Mouse (Mus musculus) yolk sac, embryonic 10.5 days (tissue): ENCODE data around the gene Camk1d.

ENCODE experiments used
- DNase-seq: peaks from one replicate; pipeline ENCODE4 v3.0.0-alpha.2; 2017; ENCODE audit warnings: low spot score

Camk1d gene

DNA sequence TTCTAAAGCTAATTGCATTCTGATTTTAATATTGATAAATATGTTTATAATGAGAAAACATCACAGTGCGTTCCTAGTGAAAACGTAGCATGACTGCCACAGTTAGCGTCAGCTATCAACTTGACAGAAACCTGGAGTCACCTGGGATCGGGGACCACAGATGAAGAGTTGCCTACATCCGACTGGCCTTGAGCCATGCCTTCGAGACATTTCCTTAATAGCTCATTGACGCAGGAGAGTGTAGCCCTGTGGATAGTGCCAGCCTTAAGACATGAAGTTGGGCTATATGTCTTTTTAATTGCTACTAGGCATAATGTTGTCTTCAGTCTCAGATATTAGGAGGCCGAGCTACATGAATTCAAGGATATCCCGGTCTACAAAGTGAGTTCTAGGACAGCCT is 315.8 kb downstream of the Camk1d start:
- DNase-seq, result no peak

DNA sequence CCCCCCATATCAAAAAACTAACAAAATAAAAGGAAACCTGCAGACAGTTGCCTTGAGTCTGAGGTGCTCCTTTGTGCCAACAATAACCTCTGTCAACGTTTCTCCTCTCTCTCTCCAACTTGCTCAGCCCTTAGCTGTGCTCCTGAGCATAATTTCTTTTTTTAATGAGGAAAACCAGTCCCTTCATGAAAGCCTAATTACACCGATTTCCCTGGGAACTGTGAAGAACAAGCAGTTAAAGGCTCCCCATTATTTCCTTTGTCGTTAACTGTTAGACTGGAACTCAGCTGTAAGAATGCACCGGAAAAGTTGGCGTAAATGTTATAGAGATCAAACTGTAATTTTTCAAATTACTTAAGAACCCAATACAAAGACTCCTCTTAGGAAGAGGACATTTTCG is 316.3 kb downstream of the Camk1d start:
- DNase-seq, result no peak

DNA sequence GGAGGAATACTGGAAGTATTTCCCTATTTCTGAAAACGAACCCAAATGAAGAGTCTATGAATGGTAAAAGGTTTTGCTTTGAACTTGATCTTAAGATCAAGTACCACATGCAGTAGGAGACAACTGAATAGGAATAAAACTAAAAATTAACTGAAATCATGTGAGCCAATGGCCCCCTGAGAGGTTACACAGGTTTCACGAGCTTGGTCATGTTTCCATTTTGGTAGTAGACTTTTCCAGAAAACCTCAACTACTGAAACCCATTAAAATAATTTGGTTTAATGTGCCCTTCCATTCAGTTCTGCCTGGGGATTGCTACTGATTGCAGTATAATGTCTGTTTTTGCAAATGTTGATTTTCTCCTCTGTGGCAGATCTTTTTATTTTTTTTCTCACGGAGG is 316.8 kb downstream of the Camk1d start:
- no peak for DNase-seq

DNA sequence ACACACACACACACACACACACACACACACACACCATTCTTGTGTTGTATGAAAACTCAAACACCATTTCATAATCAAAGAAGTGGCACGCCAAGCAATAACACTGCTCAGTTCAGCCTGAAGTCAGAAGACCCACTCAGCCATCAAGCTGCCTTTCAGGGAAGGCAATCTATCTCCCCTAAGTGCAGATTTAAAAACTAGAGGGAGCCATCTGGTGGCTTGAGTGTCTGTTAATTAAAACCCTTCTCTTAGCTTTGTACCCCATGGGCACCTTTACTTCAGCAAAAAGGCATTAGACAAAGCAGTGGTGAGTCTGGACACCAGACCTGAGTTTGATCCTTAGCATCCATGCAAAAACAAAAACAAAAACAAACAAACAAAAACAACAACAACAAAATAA is 317.9 kb downstream of the Camk1d start:
- DNase-seq, result no peak

DNA sequence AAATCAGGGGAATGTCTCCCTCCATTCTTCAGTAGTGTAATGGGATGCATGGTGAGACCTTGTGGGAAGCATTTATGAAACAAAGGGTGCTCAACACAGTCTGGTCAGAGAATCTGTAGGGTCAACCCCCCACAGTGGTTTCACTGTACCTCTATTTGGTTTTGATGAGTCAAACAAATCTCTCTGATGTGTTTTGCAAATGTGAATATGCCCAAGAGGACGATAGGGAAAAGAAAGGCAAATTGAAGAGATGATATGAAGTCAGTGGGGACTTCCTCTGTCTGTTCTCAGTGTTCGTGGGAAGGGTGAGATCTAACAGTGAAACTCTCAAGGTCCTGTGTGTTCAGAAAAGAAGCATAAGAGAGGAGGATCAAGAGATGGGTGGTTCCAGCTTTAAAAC is 318.4 kb downstream of the Camk1d start:
- DNase-seq, result no peak

DNA sequence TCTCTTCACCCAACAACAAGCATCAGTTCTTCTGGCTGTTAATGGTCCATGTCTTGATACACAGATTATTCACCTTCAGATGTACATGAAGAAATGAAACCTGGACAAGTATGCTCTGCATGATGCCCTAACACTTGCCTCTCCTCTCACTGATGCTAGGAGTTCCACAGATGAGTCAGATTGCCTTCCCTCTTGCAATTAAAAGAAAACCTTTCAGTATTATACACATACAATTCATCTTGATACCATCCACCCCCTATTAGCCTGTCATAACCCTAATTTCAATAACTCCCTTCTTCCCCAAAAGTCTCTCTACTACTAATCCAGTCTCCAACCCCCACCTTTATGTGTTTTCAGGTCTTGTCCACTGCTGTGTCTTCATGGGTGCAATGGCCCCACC is 321.4 kb downstream of the Camk1d start:
- DNase-seq, result no peak

DNA sequence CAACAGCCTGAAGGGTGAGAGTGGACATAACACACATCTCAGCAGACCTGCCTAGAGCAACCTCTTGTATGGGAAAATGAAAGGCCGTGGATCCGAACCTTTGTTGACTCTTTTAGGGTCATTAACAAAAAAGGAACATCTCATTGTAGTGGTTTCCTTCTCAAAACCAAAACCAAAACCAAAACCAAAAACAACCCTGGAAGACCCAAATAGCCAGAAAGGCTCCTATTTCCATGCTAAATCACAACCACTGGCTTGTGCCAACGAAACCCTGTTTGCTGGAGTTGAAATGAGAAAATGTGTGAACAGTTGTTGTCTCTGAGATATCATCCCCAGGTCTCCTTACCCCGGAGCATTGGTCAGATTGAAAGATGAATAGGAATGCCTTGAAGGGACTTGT is 321.8 kb downstream of the Camk1d start:
- no peak for DNase-seq

DNA sequence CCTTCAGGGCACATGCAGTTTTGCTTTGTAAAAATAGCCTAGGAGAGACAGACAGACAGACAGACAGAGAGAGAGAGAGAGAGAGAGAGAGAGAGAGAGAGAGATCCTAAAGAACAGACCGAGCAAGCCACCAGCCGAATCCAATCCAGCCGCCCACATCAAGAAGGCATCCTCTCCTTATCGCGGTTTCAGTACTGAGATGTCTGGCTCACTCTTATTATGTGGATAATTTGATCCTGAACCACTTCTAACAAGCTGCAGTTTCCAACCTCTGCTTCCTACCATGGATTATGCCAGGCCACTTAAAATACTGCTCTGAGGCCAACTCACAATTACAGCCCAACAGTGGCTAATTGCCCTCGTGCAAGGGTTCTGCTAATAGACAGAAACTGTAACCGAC is 325.9 kb downstream of the Camk1d start:
- DNase-seq, result no peak

DNA sequence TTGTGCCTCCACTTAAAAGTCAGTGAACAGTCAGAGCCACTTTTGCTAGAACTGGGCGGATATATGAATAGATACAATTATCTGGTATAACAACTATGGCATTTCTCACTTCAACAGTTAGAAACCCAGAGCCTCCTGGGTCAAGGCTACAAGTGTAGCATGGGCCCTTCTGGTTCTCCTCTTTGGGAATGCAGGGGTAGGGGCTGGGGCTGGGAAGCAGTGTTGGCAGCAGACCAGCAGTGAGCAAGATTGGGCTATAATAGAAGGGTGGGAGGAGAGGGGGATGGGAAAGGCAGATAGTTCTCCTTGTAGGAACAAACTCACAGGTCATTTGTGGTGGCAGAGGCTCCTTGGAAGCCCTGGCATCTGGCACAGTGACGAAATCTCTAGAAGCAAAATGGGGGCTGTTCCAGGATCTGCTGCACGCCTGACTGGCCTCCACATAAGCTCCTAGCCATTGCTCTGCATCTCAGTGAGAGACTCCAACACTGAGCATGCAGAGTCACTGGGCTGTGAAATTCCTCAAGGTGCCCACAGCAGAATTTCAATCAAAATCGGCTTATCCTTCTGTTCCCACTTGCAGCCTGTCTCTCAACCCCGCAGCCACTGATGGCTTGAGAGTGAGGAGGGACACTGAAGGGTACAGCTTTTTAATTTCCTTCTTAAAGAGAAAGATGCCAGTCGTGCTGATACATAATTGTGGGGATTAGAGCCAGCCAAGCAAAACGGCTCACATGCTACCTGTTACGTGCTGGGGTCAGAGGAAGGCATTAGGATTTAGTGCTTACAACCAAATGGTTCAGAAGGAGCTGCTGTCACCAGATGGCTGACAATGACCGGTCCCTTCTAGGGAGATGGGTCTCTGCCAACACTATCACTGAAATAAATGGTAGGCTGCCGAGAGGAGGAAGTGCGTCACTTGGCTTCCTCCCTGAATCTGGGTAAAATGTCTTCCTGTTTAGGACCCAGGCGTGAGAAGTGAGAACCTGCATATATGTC is 332.3 kb downstream of the Camk1d start:
- DNase-seq, result no peak

DNA sequence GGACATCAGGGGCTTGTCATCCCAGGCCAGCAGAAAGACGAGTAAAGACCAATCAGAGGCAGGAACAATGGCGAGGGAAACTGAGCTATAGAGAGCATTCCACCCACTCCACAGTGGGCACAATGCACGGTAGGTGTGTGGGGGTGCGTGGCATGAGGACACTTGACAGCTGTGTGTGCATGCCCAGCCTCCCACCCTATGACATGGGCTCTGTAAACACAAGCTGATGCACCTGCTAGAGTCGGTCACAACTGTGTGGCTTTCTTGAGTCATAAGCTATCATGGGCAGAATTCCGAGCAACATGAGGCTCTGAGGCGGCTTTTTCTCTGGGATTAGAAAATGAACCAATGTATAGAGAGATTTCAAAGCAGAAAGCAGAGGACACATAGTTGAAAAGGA is 333.3 kb downstream of the Camk1d start:
- DNase-seq, result no peak

DNA sequence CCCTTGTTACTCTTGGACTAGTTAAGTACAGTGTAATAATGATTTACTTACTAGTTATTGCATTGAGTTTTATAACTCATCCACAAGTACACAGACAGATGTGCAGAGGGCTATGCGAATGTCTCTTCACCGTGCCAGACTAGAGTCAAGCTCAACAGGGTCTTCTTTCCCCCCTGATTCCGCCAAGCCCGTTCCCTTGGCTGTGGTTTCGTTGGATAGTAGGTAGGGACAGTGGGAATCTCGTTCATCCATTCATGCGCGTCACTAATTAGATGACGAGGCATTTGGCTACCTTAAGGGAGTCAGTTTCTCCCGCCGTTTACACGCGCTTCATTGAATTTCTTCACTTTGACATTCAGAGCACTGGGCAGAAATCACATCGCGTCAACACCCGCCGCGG is 335.4 kb downstream of the Camk1d start:
- DNase-seq, result peak; percentile 91

DNA sequence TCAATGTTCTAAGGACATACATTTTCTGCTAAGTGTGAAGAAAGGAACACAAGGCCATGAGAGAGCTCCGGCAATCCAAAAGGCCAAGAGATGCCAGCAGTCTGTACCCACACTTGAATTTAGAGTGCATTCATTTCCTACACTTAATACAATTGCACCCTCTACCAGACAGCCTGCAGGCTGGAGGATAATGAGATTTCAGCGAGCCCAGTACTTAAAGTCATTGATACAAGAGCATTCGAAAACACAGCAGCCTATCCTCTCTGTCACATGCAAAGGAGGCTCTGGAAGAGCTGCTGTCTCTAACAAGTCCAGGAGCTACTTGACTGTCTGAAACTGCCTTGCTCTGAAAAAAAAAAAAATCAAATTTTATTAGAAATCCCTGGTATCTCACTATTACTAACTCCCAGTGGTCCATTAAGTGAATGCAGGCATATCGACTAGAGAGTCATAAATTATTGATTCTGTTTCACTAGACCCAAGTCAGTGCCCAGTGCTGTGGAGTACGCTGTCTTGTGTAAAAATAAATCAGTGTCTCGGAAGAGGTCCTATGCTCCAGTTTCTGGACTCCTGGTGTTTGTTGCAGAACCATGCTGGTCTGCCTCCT is 336.1 kb downstream of the Camk1d start:
- DNase-seq, result no peak

DNA sequence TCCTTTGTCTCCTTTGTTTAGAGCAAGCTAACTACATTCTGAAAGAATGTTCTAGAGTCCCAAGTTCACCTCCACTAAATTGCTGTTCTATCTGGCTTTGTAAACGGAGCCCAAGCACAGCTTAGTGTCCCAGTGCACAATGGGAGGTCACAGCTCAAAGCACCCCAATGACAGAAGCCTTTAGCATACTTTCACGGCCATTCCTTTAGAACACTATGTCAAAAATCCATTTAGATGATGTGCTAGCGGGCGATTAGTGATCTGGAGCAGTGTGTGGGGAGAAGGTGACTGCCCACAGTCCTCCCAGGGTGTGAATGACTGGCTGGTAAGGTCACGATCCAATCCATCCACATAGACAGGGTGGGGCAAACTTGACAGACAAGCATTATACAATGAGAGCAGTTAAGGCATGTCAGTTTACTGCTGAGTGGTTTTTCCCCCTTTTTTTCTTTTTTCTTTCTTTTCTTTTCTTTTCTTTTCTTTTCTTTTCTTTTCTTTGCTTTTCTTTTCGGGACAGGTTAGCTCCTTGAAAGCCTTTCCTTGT is 341.4 kb downstream of the Camk1d start:
- DNase-seq, result no peak

DNA sequence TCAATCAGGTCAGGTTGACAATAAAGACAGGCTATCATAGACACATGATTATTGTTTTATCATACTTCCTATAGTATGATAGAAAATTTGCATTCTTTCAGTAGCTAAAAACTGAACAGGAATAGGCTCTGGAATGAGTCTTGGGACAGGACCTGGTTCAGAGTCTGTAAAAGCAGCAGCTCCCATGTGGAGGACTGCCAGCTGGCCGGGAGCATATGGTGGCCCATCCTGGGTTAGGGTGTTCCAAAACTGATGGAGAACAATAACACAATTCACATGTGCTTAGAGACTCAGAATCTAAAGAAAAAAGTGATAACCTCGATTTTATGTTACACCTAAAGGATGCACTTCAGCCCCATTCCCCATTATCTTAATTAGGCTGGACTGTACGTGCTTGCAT is 343.0 kb downstream of the Camk1d start:
- no peak for DNase-seq

DNA sequence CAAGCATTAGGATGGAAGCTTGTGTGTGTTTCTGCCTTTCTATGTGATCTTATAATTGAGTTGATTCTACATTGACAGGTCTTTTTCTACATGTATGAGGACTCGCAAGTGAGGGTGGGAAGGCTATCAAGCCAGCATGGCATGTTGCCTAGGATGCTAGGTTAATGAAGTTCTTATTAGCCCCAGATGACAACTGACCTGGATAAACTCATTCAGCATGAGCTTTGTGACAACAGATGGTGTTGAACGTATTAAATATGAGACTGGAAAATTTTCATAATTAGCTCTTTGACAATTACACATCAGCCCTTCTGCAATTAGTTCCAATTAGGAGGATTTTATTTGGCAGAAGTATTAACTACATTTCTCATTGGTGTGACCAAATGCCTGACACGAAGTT is 343.7 kb downstream of the Camk1d start:
- DNase-seq, result no peak

DNA sequence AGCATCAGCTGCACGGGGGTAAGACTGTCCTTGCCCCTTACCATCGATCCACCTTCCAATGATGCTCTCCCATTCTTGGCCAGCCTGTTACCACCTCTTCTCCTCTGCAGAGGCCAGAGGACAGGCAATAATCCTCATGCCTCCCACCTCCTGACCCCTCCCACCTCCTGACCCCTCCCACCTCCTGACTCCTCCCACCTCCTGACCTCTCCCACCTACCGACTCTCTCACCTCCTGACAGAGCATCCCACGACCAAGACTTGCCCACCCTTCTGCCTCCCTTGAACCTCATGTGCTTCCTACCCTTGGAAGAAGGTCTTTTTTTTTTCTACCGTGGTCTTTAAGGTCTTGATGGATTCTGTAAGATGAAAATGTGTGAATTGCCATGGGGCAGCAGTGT is 350.5 kb downstream of the Camk1d start:
- DNase-seq, result no peak

DNA sequence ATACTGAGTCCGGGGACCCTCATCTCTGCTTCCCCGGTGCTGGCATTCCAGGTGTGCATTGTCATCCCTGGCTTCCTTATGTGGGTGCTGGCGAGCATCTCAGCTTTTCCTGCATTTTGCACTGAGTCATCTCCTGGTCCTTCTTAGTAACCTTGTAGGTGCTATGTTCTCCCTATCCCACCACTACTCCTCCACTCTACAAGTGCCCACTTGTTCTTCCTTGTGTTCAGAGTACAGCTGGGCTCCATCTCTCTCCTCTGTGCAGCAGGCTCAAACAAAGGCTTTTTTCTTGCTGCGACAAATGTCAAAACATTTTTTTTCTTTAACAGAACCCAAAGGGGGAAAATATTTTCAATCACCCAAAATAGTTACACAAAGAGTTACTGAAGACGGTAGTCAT is 356.3 kb downstream of the Camk1d start:
- no peak for DNase-seq

DNA sequence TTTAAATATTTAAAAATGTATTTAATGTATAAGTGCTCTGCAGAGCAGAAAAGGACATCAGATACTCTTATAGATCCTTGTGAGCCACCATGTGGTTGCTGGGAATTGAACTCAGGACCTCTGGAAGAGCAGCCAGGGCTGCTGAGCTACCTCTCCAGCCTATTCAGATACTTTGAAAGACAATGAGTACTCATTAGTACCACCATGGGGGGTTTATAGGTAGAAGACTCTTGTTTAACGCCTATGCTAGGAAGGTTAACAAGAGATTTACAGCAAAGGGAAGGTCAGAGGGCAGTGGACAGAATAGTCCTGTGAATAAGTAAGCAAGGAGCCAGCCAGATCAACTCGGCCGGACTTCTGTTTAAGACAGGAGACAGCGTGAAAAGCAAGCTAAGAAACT is 357.3 kb downstream of the Camk1d start:
- no peak for DNase-seq

DNA sequence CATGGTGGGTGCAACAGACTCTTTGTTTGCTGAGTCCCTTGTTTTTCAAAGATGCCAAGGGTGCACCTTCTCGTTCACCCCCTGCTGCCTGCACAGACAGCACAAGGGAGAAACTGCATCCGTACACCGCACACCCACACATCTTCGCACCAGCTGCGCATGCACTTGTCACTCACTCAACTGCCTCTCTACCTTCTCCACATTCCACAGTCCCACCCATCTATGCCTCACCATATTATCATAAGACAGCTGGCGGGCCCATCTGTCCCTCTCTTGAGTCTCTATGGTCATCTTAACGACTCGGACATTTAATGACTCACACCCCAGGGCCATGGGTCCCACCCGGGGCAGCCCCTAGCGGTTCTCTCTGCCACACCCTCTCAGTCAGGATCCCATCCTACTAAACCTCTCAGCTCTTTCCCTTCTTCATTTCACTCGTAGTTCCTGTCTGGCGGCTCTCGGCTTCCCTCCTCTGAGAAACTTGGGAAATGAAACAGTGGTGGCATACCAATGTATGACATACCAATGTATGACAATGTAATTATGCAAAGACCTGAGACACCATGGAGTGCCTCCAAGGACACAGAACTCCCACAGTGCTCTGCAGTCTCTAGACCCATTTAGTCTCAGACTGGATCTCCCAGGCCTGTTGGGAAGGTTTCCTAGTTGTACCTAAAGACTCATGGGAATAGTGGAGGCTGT is 361.3 kb downstream of the Camk1d start:
- DNase-seq, result no peak

DNA sequence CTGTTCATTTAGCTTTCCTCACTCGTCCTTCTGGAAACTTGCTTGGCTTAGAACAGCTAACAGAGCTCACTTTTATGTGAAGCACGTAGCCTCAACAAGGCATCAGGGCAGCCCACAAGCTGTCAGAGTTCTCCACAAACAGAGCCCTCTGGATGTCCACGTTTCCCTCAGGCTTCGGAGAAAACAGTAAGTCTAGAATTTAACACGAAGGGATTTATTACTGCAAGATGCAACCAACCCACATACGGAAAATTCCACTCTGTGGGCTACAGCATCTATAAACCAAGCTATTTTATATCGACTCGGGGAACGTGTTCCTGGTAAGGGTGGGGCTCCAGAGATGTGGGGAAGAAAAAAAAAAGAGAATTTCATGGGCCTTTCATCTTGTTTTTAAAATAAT is 369.0 kb downstream of the Camk1d start:
- DNase-seq, result no peak

DNA sequence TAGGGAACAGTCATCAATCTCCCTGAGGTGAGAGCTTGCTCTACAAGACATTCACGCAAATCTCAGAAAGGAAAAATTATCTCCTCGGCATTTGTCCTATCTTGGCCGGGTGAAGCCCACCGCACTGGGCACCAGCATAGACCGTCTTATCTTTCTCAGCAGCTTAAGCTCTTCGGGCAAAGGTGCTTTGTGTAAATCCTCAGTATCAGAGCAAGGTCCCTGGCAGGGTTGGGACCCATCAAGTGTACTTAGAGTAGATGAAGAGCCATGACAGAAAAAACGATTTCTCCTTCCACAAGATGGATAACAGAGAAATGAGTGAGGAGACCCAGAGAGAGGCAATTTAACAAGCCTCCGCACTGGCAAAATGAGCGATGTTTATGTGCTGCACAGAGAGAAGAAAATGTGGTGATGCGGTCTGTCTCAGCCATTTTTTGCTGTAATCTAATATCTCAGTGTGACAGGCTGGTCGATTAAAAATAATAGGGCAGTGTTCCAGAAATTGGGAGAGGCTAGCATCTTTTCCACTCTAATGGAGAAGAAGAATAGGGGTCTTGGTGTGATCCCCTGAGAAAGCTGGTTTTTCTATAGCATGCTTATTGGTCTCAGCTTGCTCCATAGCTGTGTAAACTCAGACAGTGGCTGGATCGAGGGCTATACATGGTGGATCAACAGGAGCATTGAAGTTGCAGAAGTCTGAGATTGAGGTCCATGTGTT is 386.6 kb downstream of the Camk1d start:
- no peak for DNase-seq

DNA sequence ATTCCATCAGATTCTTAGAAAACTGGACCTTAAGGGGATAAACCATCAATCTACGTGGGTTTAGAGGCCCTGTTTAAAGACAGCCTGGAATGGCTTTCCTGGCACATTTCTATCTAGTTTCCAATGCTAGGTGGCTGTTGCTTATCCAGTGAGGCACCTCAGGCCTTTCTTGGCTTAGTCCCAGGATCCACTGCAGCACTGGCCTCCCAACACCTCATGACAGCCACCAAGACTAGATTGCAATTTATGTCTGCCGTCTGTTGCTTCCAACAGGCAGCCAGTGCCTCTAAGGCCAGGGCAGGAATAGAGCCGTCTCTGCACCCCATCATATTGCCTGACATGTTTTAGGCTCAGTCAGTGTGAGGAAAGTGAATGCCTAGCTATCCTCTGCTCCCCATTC is 389.5 kb downstream of the Camk1d start:
- no peak for DNase-seq
